Mouse (Mus musculus): ENCODE measurements around the gene Dapk3.
"Not testable (repeated sequence)": the region's sequence is repeated elsewhere in the genome, so short reads cannot be mapped to it uniquely, and the experiment has no call there.

The Dapk3 gene

DNA sequence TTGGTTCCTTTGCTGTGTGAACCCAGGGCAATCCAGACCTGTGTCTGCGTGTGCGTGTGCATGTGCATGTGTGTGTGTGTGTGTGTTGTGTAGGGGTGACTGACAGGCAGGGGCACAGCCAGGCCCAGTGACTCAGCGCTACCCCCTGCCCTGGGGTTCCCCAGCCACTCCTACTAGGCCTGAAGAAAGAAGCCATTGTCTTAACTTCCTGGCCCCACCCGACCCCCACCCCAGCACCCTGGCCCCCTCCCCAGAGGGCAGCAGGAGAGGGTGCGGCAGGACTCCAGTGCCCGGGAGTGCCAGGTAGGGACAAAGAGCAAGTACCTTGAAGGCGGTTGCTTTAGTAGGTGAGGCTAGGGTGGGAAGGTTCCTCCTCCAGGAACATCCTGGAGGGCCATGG lies 37.0 kb upstream of the Dapk3 start:
- no peak for DNase-seq (ENCODE audit: low spot score in 2 of 2)

DNA sequence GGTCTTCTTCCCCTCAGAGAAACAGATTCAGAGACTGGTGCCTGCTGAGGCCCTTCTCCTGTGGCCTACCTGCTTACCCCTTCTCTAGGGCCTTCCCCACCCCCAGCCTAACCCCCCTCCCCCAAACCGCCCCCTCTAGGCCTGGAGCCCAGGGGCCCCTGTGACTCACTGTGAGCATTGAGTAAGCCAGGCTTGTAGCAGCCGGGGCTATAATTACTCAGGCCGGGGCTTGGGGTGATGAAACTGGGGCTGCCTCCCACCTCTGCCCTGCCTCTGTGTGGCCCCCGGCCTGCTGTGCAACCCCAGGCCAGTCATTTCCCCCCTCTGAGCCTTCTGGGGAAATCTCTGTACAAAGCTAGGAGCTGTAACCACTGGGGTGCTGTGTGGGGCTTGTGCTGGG lies 36.5 kb upstream of the Dapk3 start:
- DNase-seq (ENCODE audit: low spot score in 2 of 2) = no peak

DNA sequence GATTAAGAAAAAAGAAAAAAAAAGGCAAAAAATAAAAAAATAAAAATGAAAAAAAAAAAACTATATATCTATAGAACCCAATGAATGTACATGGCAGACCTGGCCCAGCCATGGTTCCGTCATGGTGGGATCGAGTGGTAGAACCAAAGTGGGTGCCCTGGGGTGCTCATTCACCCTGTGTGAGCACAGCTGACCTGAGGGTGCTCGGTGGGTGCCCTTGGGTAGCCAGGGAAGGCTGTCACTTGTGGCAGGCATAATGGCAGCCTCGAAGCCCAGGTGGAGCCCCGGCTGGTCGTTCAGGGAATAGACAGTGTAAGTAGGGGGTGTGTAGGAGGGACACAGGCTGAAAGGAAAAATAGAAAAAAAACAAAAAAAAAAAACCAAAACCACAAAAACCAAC lies 31.5 kb upstream of the Dapk3 start:
- DNase-seq (ENCODE audit: low spot score in 2 of 2) = no peak

DNA sequence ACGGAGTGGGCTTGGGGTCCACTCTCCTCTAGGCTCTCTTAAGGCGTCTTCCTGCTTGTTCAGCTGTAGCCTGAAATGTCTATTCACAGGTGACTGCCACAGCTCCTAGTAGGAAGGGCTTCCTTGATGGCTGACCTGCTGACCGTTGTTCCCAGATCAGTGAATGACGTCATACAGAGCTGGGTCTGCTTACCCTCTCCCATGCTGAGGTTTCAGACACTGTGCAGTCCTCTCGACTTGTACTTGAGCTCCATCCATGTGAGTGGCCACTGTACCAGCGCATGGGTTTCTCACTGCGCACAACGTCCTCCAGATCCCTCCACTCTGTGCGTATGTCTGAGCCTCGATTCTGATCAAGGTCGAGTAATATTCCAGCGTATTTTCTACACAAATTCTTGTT lies 30.2 kb upstream of the Dapk3 start:
- DNase-seq (ENCODE audit: low spot score in 2 of 2) = no peak

DNA sequence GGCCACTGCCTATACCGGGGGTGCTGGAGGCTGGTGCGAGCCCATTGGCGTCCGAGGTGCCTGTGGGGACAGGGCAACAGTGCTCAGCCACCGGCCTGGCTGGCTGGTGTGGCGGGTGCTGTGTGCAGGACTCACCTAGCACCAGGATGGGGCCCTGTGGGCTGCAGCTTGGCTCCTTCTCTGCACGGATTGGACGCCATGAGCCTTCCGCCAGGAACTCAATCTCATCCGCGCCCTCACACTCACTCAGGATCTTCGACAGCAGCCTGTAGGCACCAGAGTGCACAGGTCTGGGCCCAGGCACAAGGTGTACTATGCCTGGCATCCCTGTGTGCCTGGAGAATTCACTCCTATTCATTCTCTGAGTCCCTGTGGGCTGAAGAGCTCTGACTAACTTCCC lies 28.5 kb upstream of the Dapk3 start:
- no peak for DNase-seq (ENCODE audit: low spot score in 2 of 2)

DNA sequence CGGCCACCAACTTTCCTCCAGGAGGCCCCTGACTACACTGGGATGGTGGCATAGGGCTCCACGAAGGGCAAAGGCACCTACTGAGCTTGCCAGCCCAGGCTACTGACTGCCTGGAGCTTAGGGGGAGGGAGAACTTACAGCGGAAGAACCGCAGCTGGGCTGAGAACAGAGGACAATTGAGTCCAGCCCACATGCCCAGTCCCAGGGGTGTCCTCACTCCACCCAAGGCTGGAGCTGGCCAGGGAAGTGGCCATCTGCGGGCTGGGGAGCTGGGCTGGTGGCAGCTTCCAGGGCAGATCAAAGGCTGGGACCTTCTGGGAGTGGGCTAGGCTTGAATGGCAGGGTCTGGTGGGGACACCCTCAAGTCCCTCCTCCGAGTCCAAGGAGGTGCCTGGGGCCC lies 28.1 kb upstream of the Dapk3 start:
- DNase-seq (ENCODE audit: low spot score in 2 of 2) = no peak

DNA sequence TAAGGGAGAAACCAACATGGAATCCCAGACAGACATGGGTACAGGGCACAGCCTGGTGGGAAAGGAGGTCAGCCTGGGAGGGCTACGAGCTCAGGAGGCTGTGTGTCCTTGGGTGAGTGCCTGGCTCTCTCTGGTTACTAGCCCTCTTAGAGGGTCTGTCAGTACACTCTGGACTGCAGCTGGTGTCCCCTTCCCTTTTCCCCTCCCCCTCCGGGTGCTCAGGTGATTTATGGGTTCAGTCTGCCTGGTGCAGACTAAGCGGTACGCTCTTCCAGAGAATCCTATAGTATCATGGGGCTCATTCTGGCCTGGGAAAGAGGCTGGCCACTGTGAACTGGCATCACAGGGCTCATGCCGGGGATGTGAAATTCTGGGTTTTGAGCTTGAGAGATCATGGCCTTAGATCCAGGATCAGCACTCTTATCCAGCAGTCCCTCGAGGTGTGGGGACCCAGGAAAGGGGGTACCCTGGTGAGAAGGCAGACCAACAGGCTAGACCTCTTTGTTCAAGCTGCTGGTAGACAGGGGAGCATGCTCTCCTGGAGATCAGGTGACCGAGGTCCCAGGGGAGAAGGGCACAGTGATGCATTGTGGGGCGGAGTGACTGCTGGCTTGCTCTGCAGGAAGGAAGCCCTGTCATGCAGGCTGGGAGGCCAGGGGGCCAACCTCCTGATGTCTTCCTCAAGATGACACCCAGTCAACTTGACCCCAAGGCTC lies 21.0 kb upstream of the Dapk3 start:
- no peak for DNase-seq (ENCODE audit: low spot score in 2 of 2)

DNA sequence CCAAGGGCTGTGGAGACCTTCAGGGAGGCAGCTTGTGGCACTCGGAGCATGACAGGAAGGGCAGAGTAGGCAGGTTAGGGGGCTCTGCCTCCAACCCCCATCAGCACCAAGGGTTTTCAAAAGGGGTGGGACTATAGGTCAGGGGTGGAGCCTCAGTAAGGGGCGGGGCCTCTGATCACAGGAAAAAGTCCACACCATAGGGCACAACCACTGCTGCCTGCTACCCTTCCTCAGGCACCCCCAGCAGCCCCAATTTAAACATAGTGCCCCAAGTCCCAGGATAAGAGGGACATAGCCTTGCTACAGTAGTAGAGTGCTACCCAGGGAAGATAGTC lies 20.5 kb upstream of the Dapk3 start:
- no peak for DNase-seq (ENCODE audit: low spot score in 2 of 2)

DNA sequence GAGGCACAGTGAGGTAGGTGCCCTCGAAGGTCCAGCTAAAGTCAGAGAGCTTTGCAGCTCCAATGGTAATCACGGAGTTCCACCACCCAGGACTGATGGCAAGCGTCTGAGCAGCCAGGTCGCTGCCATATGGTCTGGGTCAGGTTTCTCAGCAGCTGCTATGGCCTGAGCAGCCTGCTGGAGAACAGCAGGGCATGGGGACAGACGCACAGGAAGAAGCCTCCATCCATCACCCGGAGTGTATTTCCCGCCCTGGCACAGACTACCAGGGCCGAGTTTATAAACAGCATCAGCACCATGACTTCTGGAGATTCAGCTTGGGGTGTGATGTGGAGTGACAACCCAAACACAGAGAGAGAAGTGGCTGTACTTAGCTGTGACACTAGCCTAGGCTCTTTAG lies 17.7 kb upstream of the Dapk3 start:
- no peak for DNase-seq (ENCODE audit: low spot score in 2 of 2)

DNA sequence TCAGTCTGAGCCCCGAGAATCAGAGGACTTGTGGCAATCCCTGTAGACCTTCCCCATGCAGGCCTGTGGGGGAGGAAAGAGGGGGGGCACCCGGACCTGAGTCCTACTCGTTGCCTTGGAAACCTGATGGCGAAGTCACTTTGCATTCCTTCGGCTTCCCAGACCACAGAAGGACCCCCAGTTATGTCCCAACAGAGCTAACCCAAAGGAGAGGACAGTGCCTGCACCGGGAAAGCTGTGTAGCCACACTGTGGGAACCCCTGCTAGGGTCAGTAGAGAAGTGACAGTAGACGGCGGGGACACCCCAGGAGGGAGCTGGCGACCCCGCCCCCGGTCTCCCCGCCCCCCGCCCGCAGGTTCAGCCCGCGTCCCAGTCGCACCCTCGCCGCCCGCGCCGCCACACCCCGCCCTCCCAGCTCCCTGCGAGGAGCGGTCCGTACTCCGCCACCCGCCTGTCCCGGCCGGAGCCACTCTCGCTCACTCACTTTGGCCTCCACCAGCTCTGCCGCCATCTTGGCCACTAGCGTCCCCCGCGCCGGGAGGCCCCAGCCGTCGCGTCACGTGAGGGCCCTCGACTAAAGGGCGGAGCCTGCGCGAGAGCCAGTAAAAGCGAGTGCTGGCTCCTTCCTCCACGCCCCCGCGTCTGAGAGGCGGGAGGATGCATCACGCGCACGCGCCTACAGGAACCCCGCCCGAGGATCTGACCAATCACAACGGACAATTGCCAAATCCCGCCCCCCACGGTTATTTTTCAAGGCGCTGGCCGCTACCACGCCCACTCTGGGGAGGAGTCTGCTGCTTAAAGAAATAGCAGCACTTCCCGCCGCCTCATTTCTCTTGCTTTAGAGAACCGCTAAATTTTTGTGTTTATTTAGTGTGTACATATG lies 15.4 kb upstream of the Dapk3 start, which contains the start of gene Pias4:
Gene Pias4 (minus strand): TSS at position 724 of the 887 bp plus-strand sequence.
- peak; percentile 100 for DNase-seq (ENCODE audit: low spot score in 2 of 2)

DNA sequence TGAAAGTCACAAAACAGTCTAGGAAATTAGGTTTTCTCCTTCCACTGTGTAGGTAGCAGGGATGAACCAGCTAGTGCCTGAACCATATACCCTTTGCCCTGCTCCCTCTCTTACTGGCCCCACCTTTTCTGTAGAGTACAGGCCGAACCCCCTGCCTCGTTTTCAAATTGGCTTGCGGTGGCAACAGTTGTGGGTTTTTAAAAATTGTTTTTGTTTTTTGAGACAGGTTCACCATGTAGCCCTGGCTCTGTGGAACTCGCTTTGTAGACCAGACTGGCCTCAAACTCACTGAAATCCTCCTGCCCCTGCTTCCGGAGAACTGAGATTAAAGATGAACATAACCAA lies 14.7 kb upstream of the Dapk3 start:
- no peak for DNase-seq (ENCODE audit: low spot score in 2 of 2)

DNA sequence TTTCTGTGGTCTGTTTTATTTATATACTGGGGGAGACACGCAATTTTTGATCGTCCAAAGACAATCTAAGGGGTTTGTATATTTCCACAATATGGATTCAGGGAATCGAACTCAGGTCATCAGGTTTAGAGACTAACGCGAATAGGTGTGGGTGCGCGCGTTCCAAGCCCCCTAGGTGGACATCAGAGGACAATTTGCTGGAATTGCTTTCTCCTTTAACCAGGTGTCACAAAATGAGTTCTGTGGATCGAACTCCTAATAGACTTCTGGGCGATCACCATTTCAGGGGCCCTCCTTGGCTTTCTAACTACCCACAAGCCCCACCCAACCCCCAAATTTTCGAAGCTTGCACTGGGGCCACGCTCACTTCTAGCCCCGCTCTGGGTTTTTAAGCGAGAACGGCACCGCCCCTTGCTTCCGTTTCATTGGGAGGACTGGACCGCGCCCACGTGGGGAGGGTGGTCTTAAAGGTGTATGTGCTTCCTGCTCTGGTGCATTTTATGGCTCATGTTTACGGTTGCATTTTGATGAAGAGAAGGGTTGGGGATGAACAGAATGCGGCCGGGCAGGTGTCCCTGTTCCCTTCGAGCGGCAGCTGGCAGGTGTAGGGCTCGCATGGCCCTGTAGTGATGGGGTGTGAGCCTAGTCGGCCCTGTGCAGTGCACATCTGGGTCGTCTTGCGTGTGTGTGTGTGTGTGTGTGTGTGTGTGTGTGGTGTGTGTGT lies 14.1 kb upstream of the Dapk3 start:
- DNase-seq (ENCODE audit: low spot score in 2 of 2) = peak; percentile 86 to 88

DNA sequence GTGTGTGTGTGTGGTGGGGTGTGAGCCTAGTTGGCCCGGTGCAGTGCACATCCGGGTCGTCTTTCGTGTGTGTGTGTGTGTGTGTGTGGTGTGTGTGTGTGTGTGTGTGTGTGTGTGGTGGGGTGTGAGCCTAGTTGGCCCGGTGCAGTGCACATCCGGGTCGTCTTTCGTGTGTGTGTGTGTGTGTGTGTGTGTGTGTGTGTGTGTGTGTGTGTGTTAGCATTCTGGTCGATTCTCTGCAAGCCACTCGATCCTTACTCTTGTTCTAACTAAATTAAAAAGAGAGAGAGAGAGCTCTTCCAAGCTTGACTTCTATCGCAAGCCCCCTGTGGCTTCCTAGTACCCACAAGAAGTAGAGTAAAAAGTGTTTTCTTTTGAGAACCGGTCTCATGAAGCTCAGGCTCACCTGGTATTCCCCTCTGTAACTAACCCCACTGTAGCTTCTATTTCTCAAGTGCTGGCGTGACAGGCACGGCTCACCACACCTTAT lies 13.3 kb upstream of the Dapk3 start:
- not testable (repeated sequence) for DNase-seq (ENCODE audit: low spot score in 2 of 2)

DNA sequence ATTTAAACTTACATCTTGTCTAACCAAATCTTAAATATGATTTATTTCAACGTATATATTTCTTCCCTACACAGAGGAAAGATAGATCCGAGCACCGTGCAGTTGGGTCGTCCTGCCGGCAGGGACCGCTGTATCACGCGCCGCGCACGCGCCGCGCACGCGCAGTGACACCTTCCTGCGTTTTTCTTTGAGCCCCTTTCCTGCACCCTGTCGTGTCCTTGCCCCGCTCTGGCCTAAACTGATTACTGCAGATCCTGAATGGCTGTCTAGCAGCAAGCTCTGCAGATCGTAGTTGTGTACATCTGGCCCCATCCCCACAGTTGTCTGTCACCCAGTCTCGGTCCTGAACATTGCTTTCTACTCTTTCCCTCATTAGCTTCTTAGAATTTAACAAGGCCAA lies 9.7 kb upstream of the Dapk3 start:
- DNase-seq (ENCODE audit: low spot score in 2 of 2) = peak in 1 of 2 experiments; percentile 68

DNA sequence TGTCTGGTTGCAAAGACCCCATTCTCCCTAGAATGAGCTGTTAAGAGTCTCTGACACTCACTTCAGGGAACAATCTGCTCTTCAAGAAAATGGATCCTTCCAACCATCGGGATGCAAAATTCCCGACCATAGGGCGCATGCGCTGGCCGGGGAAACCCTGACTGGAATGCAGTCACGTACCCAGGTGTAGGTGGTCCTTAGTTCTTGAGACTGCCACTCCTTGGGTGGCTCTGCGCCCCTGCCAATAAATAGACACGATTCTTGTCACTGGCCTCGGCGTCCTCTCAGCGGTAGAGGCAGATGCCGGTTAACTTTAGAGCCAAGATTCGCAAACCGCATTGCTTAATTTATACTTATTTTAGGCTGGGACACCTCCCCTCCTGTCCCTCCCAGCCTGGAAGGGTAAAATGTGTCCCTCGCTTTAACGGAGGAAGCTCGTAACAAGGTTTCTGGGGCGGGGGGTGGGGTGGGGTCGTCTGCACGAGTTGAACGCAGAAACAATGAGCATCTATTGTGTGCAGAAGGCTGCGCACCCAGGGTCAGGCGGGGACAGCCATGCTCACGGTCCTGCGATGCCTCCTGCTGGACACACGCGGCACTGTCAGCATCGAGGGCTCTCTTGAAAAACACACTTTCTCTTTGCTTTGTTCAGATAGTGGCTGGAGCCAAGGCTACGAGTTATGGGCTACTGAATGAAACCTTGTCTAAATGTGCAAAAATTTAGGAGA lies 8.0 kb upstream of the Dapk3 start:
- DNase-seq (ENCODE audit: low spot score in 2 of 2) = peak; percentile 74 to 88

DNA sequence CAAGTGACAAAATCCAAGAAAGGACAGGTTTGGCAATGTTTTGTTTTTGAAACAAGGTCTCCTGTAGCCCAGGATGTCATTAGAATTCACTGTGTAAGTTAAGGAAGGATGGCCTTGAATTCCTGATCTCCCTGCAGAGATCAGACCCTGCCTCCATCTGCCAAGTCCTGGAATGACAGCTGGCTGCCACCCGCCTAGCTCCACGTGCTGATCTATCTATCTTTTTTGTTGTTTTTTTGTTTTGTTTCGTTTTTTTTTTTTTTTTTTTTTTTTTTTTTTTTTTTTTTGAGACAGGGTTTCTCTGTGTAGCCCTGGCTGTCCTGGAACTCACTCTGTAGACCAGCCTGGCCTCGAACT lies 7.5 kb upstream of the Dapk3 start:
- not testable (repeated sequence) for DNase-seq (ENCODE audit: low spot score in 2 of 2)

DNA sequence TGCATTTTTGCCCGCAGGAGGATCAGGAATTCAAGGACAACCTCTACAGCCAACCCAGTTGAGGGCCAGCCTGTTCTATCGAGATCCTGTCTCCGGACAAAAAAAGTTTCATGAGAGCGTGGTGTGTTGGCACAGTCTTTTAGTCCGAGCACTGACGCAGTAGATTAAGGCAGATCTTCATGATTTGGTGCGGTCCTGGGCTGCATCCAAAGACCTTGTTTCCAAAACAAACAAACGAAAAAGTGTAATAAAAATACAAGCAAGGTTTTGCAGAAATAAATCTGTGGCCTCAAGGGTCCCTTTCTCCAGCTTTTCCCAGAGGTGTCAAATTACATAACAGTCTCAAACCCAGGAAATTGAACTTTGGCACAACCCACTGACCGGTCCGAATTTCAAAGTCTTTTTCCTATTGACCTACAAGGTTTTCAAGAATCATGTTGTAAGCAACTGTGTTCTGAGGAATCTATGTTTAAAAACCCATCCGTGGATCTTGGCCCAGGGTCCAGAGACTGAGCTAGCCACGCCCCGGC lies 6.8 kb upstream of the Dapk3 start:
- no peak for DNase-seq (ENCODE audit: low spot score in 2 of 2)

DNA sequence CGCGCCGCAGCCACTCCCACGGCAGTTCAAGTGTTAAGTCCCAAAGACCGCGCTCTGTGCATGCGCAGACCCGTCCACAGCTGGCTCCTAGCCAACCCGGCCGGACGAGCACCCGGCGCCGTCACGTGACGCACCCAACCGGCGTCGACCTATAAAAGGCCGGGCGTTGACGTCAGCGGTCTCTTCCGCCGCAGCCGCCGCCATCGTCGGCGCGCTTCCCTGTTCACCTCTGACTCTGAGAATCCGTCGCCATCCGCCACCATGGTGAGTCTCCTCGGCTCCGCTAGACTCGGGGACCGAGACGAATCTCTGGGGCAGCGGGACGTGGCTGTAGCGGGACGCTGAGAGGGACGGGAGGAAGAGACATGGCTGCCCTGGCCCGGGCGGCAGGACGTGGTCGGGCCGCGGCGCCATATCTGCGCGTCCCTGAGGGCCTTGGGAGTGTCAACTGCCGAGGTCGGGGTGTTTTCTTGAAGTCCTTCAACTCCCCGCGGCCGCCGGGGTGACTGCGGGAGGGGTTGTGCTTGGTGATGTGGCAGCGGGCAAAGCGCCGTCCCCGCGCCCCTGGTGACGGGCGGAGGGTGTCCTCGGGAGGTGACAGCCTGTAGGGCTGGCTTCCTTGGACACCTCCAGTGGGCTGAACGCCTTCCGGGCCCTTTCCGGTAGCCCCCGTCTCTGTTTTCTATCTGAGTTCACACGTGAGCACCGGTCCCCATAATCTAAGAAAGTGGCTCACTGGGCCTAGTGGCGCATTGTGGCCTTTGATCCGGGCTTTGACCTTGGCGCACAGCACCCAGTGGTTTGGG lies 6.1 kb upstream of the Dapk3 start, which contains the start of gene Eef2:
Gene Eef2 (plus strand): TSS at position 166 of the 806 bp plus-strand sequence.
- peak; percentile 98 to 99 for DNase-seq (ENCODE audit: low spot score in 2 of 2)

DNA sequence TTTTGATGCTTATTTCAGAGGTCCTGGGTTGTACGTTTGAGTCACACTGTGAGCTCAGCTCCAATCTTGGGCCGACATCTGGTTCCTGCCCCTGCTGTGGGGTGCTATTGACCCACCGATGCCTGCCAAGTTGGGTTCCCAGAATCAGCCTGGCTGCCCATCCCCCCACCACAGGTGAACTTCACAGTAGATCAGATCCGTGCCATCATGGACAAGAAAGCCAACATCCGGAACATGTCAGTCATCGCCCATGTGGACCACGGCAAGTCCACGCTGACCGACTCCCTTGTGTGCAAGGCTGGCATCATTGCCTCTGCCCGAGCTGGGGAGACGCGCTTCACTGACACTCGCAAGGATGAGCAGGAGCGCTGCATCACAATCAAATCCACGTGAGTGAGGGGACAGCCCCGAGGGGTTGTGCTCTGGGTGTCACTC lies 5.3 kb upstream of the Dapk3 start:
- DNase-seq (ENCODE audit: low spot score in 2 of 2) = no peak

DNA sequence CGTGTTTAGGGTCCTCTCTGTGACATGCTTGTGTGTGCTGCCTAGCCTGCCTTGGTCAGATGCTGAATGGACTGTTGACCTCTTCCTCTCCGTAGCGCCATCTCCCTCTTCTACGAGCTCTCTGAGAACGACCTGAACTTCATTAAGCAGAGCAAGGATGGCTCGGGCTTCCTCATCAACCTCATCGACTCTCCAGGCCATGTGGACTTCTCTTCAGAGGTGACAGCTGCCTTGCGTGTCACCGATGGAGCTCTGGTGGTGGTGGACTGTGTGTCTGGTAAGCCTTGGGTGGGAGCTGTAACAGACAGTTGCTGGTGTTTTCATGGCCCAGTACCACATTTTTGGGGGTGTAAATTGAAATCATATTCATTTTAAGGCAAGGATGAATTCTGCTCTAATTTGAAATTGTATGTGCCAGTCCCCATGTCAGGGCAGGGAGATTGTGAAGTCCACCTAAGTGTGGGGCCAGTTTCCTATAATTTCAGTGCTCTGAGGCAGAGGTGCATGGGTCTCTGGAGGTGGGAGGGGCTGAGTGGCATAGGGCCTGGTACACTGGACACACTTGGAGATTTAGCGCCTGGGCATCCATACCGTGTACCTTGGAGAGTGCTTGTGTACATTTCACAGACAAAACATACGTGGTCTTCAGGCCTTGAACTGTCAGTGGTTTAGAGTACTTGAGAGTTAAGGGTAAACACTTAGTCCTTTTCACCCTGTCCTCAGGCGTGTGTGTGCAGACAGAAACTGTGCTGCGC lies 4.7 kb upstream of the Dapk3 start:
- no peak for DNase-seq (ENCODE audit: low spot score in 2 of 2)

Data from heart, adult 9 months (tissue).